Mouse (Mus musculus) adrenal gland, postnatal 14 days (tissue): ENCODE measurements around the gene Spdef. TPM values are rescaled to one million over a fixed set of nuclear protein-coding genes. Genes with fewer than 3 reads are reported as not detected.
A peak's percentile ranks its signal among the peaks of the same experiment; 100 is the strongest.

ENCODE experiments used
- DNase-seq: peaks from one replicate; pipeline ENCODE4 v3.0.0; 2021; ENCODE audit warnings: mixed read lengths
- total RNA-seq: library from RNA; stranded (reverse); gene quantifications from 2 replicates; pipeline ENCODE4 v1.2.3, GENCODE M21; 2021

The Spdef gene
- total RNA-seq, 1 experiment from 2014 or later: not detected

DNA sequence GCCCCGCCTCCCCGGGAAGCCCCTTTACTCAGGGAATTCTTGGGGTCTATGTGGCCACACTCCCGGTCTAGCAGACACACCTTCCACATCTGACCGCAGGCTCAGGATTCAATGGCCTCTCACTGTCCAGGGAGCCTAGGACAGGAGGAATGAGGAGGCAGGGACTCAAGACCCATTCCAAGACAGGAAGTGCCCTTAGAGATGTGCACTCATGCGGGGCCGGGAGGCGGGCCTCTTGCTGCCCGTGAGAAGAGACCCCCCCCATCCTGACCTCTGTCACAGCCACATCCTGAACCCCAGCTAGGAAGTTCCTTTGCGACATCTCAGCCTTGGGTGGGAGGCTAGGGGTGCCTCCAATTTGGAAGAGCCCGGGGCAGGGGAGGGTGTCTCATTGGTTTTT, 3.7 kb downstream of the Spdef start:
- no peak for DNase-seq

DNA sequence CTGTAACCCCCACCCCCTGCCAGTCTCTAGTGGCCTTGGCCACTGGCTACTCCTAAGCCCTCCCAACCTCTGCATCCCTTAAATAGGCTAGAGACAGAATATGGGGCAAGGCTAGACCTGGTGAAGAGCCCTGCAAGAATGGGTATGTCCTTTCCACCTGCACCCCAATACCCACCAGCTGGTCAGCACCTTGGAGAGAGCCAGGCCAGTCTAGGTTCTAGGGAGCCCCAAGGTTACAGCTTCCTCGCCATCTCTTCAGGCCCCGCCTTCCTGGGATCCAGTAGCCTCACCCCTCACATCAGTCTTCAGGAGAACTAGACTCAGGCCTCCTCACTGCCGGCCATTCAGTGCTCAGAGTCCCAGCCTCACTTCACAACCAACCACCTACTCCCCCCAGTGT, 4.4 kb downstream of the Spdef start:
- DNase-seq: no peak

DNA sequence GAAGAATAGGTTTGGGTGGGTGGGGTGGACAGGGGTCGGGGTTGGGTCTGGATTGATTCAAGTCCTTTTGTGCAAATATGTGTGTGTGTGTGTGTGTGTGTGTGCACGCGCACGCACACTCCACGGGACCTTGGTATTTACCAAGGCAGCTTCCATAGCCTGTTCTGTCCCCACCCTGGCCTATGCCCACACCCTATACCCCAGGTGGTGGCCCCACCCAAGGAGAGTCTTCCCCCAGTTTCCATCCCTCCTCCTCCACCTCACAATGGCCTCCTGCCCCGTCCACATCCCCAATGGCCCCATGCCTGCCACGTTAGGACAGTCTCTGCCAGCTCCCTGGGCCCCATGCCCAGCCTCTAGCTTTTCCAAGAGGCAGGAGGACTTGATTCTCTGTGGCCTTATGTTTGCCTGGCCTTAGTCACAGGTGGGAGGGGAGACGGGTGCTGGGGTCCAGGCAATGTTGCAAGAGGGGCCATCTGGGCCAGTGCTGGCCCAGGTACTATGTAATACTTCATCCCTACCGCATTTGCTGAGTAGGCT, 7.6 kb downstream of the Spdef start:
- peak; percentile 77 for DNase-seq

DNA sequence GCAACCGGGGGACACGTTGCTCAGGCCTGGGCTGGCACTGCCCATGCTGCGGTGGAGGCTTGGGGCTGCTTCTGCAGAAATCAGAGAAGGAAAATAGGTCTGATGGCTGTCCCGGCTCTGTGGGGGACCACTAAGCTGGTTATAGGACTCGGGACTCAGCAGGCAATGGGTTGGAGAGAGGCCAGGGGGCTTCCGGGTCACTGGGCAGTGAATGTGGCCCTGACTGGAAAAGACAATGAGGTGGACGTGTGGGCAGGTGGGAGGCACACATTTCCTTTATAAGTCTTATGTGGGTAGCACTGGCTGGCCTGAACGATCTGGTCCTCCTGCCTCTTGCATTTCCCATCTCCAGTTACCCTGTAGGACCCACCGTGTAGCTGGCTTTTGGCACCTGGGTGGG, 8.4 kb downstream of the Spdef start:
- DNase-seq: no peak

DNA sequence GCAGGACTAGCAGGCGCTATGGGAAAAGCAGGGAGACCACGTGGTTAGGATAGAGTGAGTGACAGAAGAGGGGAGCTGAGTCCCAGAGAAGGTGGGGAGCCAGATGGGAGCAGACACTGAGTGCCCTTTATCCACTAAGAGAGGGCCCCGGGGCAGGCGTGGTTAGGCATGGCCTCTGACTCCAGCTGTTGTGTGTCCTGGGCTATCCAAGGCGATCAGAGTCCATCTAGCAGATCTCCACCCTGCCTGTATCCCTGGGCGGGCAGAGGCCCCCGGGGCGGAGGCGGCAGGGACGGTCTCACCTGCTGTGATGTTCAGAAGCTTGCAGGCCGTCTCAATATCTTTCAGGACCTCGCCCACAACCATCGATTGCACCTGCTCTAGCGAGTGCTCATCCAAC, 9.1 kb downstream of the Spdef start:
- DNase-seq: no peak

DNA sequence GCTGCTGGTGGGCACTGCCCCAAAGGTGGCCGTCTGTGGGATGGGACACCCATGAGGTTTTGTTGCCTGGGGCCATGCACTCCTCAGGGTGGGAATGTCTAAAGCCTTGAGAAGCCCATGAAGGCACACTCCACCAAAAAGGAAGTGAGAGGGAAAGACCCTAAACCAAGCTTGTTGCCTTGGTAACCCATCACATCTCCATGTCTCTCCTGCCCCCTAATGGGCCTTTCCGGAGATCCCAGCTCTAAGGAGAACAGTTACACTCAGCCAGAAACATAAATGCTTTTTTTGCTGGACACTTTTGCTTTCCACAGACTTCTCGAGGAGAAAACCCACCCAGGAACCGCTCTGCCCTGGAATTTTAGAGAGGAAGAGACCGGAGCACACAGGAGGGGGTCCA, 10.5 kb downstream of the Spdef start:
- no peak for DNase-seq

DNA sequence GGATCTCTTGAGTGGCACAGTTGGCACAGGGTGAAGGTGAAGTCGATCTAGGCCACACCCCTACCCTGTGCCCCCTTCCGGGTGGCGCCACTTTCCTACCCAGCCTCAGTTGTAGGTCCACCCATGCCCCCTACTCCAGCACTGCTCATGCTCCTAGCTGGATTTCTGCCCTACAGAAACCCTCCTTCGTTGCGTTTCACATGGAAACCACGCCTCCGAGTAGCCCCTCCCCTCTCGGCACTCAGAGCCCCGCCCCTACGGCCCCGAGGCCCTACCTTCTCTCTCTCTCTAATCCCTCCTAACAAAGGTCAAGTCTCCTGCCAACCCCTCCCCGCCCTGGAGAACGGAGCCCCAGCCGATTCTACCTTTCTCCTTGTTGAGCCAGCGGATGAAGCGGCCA, 12.0 kb downstream of the Spdef start:
- DNase-seq: peak; percentile 75

DNA sequence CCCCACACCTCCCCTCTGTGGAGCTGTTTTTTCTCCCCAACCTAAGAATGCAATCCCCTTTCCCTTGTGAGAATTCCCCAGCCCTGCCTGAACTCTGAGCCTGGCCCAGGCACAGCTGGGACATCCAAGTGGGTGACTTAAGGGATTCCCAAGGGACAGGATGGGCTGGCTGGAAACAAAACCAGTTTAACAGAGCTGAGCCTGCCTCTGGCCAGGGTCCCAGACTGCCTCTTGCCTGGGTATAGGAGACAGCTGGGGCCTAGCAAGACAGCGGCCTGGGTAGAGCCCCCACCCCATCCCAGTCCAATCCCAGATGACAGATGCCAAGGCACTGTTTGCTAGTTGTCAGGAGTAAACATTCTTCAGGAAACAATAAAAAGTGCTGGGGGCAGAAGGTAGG, 15.9 kb downstream of the Spdef start:
- DNase-seq: peak; percentile 67

DNA sequence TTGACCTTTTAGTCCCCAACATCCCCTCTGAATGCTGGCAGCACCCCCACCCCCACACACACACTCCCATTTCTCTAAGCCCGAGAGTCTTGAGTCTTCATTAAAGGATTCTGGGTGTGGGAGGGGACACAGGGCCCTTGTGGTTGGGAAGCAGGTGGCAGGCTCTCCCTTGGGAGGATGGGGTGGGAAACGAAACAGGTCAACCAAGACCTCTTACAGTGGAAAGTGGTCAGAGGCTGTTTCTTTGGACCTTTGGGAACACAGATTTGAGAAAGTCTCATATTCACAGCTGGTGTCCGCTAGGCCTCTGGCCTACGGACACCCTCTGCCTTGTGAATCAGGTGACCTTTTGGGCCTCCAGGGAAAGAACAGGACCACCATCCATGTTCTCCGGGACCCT, 19.1 kb downstream of the Spdef start:
- DNase-seq: no peak

DNA sequence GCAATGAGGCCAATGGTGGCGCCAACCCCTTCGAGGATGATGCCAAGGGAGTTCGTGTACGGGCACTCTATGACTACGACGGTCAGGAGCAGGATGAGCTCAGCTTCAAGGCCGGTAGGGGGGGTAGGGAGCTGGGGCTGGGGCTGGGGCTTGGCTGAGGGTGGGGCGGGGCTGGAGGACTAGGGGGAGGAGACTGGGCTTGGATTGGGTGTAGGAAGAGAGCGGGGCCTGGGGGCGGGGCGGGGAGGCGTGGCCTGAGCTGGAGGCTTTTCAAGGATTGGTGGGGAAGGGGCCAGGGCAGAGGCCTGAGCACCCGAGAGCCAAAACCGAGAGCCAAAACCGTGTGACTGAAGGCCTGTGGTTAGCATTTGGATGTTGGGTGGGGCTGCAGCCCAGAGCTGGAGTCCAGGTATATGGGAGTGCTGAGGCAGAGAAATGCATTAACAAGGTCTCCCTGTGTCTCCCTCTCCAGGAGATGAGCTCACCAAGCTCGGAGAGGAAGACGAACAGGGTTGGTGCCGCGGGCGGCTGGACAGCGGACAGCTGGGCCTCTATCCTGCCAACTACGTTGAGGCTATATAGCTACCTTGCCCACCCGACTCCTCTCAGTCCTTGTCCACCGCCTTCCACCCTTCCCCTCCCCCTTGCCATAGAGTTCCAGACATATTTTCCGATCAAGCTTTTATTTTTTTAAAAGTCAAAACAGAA, 20.6 kb downstream of the Spdef start:
- DNase-seq: peak; percentile 95

DNA sequence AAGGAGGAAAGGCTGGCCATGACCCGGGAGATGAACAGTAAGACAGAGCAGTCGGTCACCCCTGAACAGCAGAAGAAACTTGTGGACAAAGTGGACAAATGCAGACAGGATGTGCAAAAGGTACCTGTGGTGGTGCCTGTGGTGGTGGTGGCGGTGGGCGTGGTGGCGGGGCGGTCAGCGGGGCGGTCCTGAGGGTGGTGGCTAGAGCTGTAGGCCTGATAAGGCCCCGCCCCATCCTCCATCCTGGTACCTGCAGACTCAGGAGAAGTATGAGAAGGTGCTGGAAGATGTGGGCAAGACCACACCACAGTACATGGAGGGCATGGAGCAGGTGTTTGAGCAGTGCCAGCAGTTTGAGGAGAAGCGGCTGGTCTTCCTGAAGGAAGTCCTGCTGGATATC, 23.1 kb downstream of the Spdef start:
- DNase-seq: no peak

DNA sequence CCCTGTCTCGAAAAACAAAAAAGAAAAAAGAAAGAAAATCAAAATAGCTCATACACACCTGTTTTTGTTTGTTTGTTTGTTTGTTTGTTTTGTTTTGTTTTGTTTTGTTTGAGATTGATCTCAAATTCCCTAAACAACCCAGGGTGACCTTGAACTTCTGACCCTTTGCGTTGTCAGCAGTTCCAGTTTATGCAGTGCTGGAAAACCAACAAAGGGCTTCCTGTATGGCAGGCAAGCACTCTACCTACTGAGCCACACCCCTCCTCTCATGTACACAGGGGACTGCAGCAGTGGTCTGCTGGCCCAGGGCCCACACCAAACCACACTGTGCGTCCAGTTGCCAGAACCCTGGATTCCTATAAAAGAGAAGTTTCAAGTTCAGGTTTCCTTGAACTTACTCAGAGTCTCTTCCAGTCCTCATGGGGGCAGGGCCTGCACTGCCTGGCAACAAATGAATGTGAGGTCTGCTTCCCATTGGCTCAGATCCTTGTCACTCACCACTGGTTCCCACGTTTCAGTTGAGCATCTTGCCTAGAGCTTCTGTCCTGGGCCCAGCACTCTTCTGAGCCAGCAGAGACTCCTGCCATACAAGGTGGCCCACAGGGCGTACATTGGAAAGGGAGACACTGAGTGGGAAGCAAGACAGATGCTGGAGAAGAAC, 24.7 kb downstream of the Spdef start:
- DNase-seq: peak; percentile 74

DNA sequence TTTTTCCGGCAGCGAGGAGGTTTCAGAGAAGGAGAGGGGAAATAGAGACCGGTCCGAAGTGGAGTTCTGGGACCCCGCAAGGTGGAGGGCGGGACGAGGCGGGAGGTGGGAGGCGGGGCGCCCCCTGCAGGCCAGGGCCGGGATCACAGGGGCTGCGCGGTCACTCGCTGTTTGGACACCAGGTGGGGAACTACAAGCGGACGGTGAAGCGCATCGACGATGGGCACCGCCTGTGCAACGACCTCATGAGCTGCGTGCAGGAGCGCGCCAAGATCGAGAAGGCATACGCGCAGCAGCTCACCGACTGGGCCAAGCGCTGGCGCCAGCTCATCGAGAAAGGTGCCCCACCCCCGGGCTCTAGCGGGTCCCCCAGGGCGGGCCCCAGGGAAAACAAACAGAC, 26.2 kb downstream of the Spdef start:
- peak; percentile 79 for DNase-seq

DNA sequence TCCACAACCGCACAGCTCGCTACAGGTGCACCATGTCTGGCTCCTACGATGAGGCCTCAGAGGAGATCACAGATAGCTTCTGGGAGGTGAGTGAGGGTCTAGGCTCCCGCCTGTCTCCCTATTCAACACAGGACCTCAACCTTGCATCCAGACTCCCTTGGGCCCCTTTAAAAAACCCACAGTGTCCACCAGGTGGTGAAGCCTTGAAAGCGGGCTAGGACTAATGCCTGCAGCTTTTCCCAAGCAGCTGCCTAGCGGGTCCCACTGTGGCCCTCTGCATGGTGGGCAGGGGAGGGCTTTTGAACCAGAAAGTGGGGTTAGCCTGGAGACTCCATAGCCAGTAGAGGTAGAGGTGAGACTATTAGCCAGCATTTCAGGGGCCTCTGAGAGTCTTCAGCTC, 26.9 kb downstream of the Spdef start:
- DNase-seq: no peak

DNA sequence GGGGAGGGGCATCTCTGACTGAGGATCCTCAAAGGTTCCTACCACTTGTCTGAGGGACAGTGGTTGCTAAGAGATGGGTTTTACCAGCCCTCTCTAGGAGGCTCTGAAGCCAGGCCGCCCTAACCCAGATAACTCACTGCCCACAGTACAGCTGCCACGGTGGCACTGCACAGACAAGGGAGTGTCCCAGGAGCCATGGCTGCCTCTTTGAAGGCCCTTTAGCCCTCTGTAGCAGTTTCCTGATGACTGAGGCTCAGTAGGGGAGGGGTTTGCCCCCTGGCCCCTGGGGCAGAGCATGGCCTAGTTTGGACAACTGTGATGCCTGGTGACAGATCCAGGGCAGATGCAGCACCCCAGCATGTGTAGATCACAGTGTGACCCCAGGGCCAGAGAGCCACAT, 27.9 kb downstream of the Spdef start:
- DNase-seq: no peak

DNA sequence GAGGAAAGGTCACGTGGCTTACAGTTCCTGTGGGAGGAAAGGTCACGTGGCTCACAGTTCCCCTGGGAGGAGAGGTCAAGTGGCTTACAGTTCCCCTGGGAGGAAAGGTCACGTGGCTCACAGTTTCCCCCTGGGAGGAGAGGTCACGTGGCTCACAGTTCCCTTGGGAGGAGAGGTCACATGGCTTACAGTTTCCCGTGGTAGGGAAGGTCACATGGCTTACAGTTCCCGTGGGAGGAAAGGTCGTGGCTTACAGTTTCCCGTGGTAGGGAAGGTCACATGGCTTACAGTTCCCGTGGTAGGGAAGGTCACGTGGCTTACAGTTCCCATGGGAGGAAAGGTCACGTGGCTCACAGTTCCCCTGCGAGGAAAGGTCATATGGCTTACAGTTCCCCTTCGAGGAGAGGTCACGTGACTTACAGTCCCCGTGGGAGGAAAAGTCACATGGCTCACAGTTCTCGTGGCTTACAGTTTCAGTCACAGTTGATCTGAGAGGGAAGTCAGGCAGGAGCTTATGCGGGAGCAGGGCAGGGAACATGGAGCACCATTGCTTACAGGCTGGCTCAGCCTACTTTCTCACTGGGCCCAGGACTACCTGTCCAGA, 29.0 kb downstream of the Spdef start:
- no peak for DNase-seq

DNA sequence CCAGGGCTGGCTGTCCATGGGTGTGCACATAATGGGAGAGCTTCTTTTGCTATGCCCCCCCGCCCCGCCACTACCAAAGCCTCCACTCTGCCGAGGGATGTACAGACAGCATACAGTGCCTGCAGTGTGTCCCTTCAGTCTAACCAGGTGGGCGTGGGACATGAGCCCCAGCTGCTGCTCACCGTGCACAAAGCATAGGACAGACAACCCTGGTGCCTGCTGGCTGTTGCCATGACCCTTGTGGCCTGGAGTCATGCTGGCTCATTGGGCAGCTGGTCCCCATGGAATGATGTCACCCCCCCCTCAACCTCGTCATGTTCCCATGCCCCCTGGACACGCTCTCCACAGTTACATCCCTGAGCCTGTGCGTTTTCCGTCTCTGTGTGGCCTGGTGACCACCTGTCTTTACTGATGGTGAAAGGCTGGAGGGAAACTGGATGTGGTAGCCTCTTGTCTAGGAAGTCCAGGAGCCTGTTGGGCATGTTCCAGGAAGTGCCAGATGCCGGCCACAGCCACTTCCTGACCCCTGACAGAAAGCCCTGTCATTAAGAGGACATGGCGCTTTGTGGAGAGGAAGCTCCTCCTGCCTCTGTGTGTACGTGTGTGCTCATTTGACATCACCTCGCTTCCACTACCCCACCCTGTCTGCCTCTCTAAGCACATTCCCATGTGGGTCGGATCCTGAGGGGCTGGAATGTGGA, 37.6 kb downstream of the Spdef start:
- no peak for DNase-seq

DNA sequence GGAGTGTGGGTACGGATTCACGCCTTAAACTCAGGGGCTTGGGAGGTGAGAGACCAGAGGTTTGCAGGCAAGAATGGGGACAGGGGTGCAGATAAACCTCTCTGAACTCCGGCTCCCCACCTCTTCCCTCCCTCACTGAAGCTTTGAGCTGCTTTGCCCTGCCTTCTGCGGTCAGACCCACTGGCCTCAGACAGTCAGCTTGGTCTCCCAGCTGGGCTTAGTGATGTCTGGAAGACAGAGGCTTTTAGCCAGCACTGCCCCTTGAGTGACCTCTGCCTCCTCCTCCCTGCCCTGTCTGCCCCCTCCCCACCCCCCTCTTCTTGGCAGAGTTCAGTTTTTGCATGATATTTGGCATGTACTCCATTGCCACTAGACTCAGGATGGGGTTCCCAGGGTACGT, 42.4 kb downstream of the Spdef start:
- DNase-seq: no peak

DNA sequence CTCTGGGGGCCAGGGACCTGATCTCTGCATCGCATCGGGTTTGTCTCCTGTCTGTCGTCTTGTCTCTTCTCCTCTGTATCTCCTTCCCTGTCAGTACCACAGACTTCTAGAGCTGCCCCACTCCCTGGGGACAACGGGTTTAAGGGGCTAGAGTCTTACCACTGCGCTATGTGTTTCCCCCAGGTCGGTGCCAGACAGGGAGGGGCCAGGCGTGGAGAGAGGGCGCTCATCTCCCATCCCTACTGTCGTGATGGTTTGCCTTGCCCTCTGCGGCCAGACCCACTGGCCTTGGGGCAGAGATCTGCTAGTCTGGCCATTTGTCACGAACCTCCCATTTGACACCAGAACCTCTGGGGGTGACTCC, 43.2 kb downstream of the Spdef start:
- no peak for DNase-seq

DNA sequence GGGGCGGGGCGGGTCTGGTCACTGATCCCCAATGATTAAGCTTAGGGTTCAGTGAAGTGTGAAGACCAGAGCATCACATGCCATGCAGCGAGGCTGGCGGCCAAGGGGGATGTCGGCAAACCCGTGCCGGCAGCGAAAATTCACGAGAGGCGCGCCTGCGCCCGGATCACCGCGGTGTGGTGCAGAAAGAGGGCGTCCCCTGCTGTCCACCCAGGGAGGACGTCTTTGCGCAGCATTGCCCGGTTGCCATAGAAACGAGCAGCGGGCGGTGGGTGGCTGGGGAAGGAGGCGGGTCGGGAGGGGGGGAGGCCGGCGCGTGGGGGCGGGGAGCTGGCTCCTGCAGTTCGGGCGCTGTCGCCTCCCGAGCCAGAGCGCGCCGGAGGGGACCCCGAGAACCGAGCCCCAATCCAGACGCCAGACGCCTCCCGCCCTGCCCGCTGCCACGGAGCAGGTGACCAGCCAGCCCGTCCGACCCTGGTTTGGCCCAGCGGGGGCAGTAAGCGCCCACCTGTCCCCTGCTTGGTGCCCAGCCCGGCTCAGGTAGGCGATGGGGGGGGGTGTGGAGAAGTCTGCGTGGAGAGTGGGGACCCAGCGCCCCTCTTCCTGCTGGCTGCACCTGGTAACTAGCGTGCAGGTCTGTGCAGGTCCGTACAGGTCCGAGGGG, 43.7 kb downstream of the Spdef start:
- DNase-seq: peak; percentile 85

DNA sequence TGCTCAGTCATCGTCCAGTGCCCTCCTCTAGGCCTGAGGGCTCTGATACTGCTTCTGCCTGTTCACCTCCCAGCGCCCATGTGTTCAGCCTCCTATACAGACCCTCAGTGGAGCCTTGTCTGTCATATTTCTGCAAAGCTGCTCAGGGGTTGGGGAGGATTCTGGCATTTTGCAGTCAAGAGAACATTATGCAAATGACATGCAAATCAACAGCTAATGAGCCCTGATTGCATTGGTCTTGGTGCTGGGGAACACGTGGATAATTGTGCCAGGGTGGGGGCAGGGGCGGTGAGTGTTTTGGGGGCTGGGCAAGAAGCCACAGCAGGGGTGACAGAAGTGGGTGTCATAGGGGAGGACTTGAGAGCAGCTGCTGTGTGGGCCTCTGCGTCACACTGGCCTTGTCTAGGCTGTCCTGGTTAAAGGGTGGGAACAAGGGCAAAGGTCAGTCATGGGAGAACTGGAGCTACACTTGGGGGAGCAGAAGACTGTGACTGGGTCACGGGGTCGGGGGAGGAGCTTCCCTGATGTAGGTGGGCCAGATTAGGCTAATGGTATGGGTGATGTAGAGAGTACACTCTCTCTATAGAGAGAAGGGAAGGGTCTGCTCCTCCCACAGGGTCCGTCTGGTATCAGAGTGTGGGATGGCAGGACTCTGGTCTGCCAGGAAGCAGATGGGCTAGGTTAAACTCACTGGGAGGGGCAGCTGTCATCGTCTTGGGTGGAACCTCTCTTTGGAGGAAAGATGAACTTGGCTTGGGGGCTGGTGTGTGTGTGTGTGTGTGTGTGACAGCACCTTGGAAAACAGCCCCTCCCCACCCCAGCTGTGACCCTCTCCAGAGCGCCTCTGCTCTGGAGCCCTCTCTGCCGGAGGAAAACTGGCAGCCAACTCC, 49.6 kb downstream of the Spdef start:
- DNase-seq: no peak
